Mouse (Mus musculus): ENCODE results near the gene Gm2888. TPM values are rescaled to one million over a fixed set of nuclear protein-coding genes. Genes with fewer than 3 reads are reported as not detected.
"Not testable (repeated sequence)": the region's sequence is repeated elsewhere in the genome, so short reads cannot be mapped to it uniquely, and the experiment has no call there.

The Gm2888 gene
- polyA plus RNA-seq (2017; shearing (Covaris generic)): not detected

DNA sequence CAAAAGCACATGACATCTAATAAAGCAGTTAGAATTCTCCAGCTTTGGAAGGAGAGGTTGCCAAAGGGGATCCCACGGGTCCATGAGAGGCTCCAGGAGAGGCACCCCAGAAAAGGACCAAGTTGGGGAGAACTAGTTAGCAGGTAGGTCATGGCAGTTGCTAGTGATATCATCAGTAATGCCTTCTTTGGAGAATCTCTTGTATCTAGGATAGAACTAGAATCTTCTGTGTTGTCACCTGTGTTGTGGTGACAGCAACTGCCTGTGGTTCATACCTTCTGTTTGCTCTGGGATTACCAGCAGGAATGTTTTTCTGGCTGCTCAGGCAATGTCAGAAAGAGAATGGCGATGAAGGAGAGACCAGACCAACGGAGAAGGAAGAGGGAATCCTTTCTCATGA lies at the start of gene Gm2888:
TSS of gene Gm2888 (plus strand) at position 301 of the 400 bp plus-strand sequence.
- not testable (repeated sequence) for ATAC-seq

DNA sequence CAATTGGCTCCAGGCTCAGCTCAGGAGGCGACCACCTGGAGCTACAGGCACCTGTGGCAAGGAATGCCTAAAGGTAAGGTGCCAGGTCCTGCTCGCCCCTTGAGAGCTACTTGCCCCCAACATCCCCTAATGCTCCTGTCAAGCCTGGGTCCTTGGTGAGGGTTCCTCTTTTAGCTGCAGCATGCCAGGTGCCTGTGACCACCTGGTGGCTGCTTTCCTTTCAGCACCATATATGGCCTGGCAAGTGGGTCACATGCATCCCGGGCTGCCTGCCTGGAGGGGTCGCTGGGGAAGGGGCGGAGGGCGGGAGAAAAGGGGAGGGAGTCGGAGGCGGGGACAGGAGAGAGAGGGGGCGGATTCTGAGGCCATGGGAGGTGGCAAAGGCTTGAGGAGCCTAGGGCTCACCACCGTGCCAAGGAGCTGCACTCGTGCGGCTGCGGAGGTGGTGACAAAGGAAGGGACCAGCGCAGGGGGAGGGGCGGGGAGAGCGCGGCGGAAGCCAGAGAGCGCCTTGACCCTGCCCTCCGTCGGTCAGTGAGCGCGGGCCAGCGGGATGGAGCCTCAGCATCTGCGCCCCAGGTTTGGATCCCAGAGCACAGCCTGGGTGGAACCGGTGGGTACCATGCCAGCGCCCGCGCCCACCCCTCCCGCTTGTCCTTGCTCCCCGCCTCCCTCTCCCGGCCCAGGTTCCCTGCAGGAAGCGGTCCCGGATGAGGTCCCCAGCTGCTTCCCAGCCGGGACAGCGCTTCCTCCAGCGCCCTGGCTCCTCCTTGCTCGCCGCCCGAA lies 19.1 kb downstream of the Gm2888 start, which contains the start of gene Gm2897:
TSS of gene Gm2897 (plus strand) at position 559 of the 786 bp plus-strand sequence.
- not testable (repeated sequence) for ATAC-seq

GRCm38 (mm10) chr14:3049513-3049800 lies 19.7 kb downstream of the Gm2888 start:
- ATAC-seq: not testable (repeated sequence)

DNA sequence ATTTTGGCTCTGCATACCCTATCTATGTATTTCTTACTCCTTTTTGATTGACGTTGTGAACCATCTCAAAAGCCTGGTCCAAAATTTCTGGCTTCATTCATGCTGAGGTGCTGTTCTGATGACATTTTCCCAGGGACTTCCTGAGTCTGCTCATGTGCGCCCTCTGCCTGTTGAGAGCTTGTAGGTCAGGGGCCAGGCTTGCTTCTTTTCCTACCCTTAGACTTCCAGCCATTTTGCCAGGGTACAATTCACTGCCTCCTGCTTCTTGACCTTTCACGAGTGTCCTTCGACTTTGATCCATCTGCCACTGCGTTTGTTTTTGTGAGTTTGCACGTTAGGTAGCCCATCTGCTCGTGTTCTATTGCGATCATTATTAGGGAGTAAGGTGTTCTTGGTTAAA lies 20.3 kb downstream of the Gm2888 start:
- ATAC-seq: not testable (repeated sequence)

Other genes with a start within 250 kb of the Gm2888 start
- gene Gm2897, start 19.3 kb downstream of the Gm2888 start, polyA plus RNA-seq (2017; shearing (Covaris generic)): 1 to 10 TPM; 1.6 to 3.2 TPM
- not detected for gene Gm10340, start 104.0 kb downstream of the Gm2888 start, polyA plus RNA-seq (2017; shearing (Covaris generic))
- not detected for gene Gm5795, start 158.3 kb downstream of the Gm2888 start, polyA plus RNA-seq (2017; shearing (Covaris generic))
- gene D830030K20Rik, start 178.5 kb downstream of the Gm2888 start, polyA plus RNA-seq (2017; shearing (Covaris generic)): 10 to 100 TPM; 14.9 to 18.9 TPM

Measured in activated CD4-positive, CD25-positive, alpha-beta regulatory T cell, adult 4 months (primary cell).